Mouse (Mus musculus) C2C12 (cell line): Measurements from ENCODE around the gene Isg20. TPM values are rescaled to one million over a fixed set of nuclear protein-coding genes. Genes with fewer than 3 reads are reported as not detected.

ENCODE experiments used
- H3K27me3 ChIP-seq: one replicate; pipeline ENCODE4 v1.6.1; 2011; ENCODE audit not compliant: control insufficient read depth, insufficient read depth, insufficient read length
- H3K36me3 ChIP-seq: one replicate; pipeline ENCODE4 v1.6.1; 2011; ENCODE audit not compliant: control insufficient read depth, insufficient read depth
- H3K4me3 ChIP-seq: one replicate; pipeline ENCODE4 v1.5.1; 2011; ENCODE audit warnings: mild to moderate bottlenecking, control low read depth; ENCODE audit not compliant: poor library complexity, insufficient read depth, severe bottlenecking
- H3K79me2 ChIP-seq: one replicate; pipeline ENCODE4 v1.6.1; 2011; ENCODE audit not compliant: control insufficient read depth, insufficient read depth
- H3K79me3 ChIP-seq: one replicate; pipeline ENCODE4 v1.6.1; 2011; ENCODE audit warnings: low read depth, control low read depth
- H3ac ChIP-seq: one replicate; pipeline ENCODE3; 2011; ENCODE audit warnings: low read depth; ENCODE audit not compliant: control insufficient read depth, insufficient read length
- CEBPB ChIP-seq: IDR thresholded peaks from one replicate; pipeline ENCODE4 v1.6.1; 2011; ENCODE audit warnings: low read depth, mild to moderate bottlenecking, control low read depth, moderate library complexity
- CTCF ChIP-seq: IDR thresholded peaks from one replicate; pipeline ENCODE4 v1.5.1; 2011; ENCODE audit not compliant: control insufficient read depth, insufficient read depth, insufficient read length
- FOSL1 ChIP-seq: IDR thresholded peaks from one replicate; pipeline ENCODE4 v1.8.0; 2011; ENCODE audit warnings: mild to moderate bottlenecking, low read length; ENCODE audit not compliant: poor library complexity, insufficient read depth, severe bottlenecking
- MAX ChIP-seq: IDR thresholded peaks from one replicate; pipeline ENCODE4 v1.6.1; 2011; ENCODE audit warnings: mild to moderate bottlenecking, control low read depth
- MYOD1 ChIP-seq: IDR thresholded peaks from one replicate; pipeline ENCODE4 v1.6.1; 2011; ENCODE audit warnings: low read depth; ENCODE audit not compliant: control insufficient read depth, insufficient read length
- MYOG ChIP-seq: IDR thresholded peaks from one replicate; pipeline ENCODE4 v1.6.1; 2011; ENCODE audit not compliant: control insufficient read depth, insufficient read length; ENCODE audit errors: extremely low read depth
- USF1 ChIP-seq: IDR thresholded peaks from one replicate; pipeline ENCODE4 v1.6.1; 2011; ENCODE audit warnings: low read depth, mild to moderate bottlenecking, control low read depth, moderate library complexity
- microRNA-seq: library from miRNA; unstranded; fragments of <30 nt; microRNA quantifications from one replicate; pipeline ENCODE4, GENCODE M21; 2019; ENCODE audit warnings: borderline microRNAs expressed
- polyA plus RNA-seq: library from polyadenylated mRNA; unstranded; fragments of >200 nt; fragmentation: generic; extraction: Trizol; gene quantifications from one replicate; pipeline ENCODE4 v1.2.1, GENCODE M21; 2012; ENCODE audit warnings: missing spikeins

Isg20 gene
- polyA plus RNA-seq, 1 experiment = 5.3 TPM

GRCm38 (mm10) chr7:78954619-78955018, 41.4 kb downstream of the Isg20 start:
- no peak for TF ChIP-seq MYOD1
- TF ChIP-seq CTCF = no peak
- no peak for TF ChIP-seq FOSL1
- TF ChIP-seq CEBPB = no peak
- TF ChIP-seq MAX = no peak
- no peak for TF ChIP-seq MYOG
- no peak for TF ChIP-seq USF1
- peaks cover 12% of the 10 kb centered on the region for H3K27me3 ChIP-seq
- H3K79me2 ChIP-seq = no peaks in the 10 kb centered on the region

GRCm38 (mm10) chr7:78955086-78955485, 41.9 kb downstream of the Isg20 start:
- no peaks in the 10 kb centered on the region for H3K79me3 ChIP-seq
- no peaks in the 10 kb centered on the region for H3K36me3 ChIP-seq
- TF ChIP-seq MYOD1 (no peak), CEBPB (no peak), MYOG (no peak), USF1 (no peak), FOSL1 (no peak), MAX (no peak), CTCF (no peak)
- no peaks in the 10 kb centered on the region for H3K79me2 ChIP-seq
- peaks cover 10% of the 10 kb centered on the region for H3K27me3 ChIP-seq
- no peak overlapping the region for H3ac ChIP-seq
- H3K4me3 ChIP-seq = no peak overlapping the region

More at GRCm38 (mm10) chr7:78954619-78955018, 41.4 kb downstream of the Isg20 start:
- no peaks in the 10 kb centered on the region for H3K36me3 ChIP-seq
- no peak overlapping the region for H3ac ChIP-seq
- H3K4me3 ChIP-seq = no peak overlapping the region
- H3K79me3 ChIP-seq = no peaks in the 10 kb centered on the region

DNA sequence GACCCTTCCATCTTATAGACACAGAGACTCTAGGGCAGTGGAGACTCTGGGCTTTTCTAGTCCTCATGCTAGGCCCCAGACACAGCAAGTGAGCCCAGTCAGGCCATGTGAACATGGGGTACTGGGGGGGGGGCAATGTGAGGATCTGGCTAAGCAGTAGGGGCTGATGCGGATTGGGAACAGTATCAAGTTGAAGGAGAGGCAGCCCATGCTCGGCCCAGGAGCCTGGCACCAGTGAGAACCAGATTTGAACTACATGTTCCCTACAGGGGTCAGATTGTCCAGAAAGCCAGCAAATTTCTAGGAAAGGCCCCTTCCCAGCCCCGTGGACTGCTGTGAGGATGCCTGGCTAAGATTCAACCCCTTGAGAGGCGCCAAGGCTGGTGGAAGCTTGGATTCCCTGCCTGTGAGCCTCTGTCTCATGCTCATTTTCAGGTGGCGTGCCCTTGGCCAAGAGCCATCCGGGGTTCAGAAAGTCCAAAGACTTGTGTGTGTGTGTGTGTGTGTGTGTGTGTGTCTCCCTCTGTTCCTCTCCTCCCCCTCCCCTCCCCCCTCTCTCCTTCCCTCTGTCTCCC, 45.4 kb downstream of the Isg20 start:
- Histone ChIP-seq H3K79me3 (no peaks in the 10 kb centered on the region), H3K79me2 (no peaks in the 10 kb centered on the region), H3K27me3 (peaks cover 11% of the 10 kb centered on the region), H3K36me3 (no peaks in the 10 kb centered on the region), H3ac (no peak overlapping the region), H3K4me3 (no peak overlapping the region)
- TF ChIP-seq CTCF = no peak
- no peak for TF ChIP-seq FOSL1
- no peak for TF ChIP-seq USF1
- no peak for TF ChIP-seq MYOG
- no peak for TF ChIP-seq MAX
- TF ChIP-seq CEBPB = no peak
- no peak for TF ChIP-seq MYOD1

GRCm38 (mm10) chr7:78963891-78964290, 50.7 kb downstream of the Isg20 start:
- H3K79me3 ChIP-seq = no peaks in the 10 kb centered on the region
- no peak overlapping the region for H3ac ChIP-seq
- H3K27me3 ChIP-seq = peaks cover 30% of the 10 kb centered on the region
- H3K79me2 ChIP-seq = no peaks in the 10 kb centered on the region
- H3K4me3 ChIP-seq = no peak overlapping the region
- no peaks in the 10 kb centered on the region for H3K36me3 ChIP-seq
- TF ChIP-seq MAX (no peak), USF1 (no peak), MYOG (no peak), MYOD1 (no peak), CEBPB (no peak), FOSL1 (no peak), CTCF (no peak)

Small RNAs within 50 kb of the gene (microRNA-seq; reads per million reads assigned to microRNA genes)
- 7.6 reads per million, percentile 56 among the genes with 10 or more reads in this experiment for gene Mir7-2

Other genes starting within 250 kb of the Isg20 start
- gene Ntrk3, start 175.4 kb upstream of the Isg20 start, polyA plus RNA-seq = 0.04 TPM
- gene Mrps11, start 130.3 kb upstream of the Isg20 start, polyA plus RNA-seq = 95.6 TPM
- 32.4 TPM for gene Mrpl46, start 129.9 kb upstream of the Isg20 start, polyA plus RNA-seq
- 13.1 TPM for gene Det1, start 66.2 kb upstream of the Isg20 start, polyA plus RNA-seq
- 77.7 TPM for gene Aen, start 17.6 kb upstream of the Isg20 start, polyA plus RNA-seq
- gene Acan, start 140.1 kb downstream of the Isg20 start, polyA plus RNA-seq = 0.01 TPM
- gene Hapln3, start 217.6 kb downstream of the Isg20 start, polyA plus RNA-seq = 0.18 TPM
- 350 TPM for gene Mfge8, start 235.6 kb downstream of the Isg20 start, polyA plus RNA-seq